Mouse (Mus musculus) yolk sac, embryonic 10.5 days (tissue): ENCODE data around the gene Stpg4.
A peak's percentile ranks its signal among the peaks of the same experiment; 100 is the strongest.

Experiments
- DNase-seq: peaks from one replicate; pipeline ENCODE4 v3.0.0-alpha.2; 2017; ENCODE audit warnings: low spot score

Stpg4 gene

DNA sequence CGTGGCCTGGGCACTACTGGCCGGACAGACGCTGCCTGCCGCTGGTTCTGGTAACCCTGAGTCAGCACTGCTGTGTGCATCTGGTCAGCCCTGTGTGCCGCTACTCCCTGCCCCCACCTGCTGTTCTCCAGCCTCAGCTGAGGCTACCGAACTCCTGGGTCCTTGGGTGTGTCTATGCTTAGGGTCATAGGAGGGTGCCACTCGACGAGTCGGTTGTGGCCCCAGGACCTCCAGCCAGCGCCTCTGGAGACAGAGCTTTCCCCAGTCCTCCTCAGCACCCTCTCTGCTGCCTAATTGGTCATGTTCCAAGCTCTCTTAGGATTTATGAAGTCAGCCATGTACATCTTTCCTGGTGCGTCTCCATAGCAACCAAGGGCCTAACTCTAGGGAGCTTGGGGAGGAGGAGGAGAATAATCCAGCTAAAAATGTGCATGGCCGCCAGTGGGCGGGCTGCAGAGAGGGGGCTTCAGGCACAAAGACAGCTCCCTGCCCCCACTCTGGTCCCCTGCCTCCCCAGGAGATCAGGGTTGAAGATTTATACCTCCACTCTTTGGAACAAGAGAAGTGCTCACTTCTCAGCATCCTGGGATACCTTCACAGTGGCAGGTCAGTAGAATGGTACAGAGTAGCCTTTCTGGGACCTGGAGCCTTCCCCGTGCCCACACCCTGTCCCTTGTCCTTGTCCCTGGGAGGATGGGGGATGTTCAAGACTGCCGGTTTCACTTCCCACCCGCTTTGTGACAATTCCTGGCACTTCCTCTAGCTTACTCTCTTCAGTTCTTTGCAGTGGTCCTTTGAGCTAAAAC is 49.0 kb downstream of the Stpg4 start:
- DNase-seq = no peak

DNA sequence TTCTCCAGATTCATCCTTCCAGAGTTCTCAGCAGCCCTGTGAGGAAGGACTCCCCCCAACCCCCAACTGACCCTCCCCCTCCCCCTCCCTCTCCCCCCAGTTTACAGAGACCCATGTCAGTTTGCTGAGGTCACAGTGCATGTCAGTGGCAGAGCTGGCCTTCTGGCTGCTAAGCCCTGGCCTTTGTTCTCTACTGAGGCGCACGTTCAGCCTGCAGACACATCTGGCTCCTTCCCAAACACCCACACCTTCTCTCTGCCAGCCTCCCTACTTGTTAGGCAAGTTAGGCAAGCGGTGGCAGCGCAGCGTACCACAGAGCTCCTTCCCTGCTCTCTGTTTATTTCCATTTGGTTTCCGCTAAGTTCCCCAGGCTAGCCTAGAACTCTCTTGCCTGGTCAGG is 50.0 kb downstream of the Stpg4 start:
- no peak for DNase-seq

DNA sequence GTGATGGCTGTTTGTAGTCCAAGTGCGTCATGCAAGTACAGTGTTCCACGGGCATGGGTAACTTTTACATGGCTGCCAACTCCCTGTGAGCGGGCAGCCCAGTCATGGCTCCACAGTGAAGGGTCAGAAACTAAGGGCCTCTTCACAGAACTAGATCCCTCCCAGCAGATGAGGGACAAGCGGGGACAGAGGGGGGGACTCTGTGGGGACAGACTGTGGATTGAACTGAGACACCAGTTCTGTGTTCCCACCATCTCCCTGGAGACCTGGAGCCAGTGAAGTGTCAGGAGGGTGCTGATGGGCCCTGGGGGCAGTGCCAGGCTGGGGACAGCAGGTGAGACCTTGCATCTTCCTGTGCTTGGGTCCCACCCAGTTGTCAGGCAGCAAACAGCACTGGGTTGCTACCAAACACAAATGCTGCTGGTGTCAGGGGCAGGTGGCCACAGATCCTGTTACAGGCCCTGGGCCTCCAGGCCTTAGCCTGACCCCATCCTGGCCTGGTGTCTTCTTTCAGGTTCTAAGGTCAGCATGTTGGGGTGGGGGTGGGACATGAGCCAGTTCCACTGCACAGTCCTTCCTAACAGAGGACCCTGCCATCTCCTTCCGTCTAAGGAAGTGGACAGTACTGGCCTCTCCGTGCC is 50.6 kb downstream of the Stpg4 start:
- no peak for DNase-seq

DNA sequence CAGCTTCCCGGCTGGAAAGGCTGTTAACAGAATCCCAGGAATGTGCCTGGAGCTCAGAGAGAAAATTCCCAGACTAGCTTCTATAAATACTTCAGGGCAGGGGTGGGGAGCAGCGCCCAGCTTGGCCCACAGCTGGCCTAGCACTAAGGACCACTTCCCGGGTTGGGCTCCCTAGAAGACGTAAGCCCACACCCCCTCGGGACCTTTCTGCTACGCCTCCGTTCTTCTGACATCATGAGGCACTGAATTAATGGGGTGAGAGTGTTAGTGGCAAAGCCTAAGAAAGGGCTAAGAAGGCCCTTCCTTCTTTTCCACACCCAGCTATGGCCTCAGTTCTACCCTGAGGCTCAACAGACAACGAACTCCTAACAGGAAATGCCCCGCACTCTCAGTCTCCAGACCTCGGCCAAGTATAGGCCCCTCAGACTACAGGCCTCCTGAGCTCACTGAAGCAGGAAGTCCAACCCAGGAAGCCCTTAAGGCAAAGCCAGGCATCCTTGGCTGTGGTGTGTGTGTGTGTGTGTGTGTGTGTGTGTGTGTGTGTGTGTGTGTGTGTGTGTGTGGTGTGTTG is 51.5 kb downstream of the Stpg4 start:
- DNase-seq = peak; percentile 64

DNA sequence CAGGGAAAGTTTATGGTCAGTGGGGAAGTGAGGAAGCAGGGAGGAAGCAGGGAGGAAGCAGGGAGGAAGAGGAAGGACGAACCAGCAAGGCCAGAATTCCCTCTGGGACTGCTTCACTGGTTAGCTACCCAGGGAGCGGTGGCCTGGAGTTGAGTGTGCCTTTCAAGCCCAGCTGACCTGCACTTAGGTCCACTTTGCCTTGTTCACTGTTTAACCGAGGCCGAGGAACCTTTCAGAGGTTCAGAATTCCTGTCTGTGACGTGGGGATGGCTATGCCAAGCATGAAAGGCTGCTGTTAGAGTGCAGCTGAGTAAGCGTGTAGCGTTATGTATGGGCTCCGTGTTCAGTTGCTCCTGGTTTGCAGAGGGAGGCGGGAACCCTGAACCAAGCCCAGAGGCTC is 54.2 kb downstream of the Stpg4 start:
- DNase-seq = no peak

DNA sequence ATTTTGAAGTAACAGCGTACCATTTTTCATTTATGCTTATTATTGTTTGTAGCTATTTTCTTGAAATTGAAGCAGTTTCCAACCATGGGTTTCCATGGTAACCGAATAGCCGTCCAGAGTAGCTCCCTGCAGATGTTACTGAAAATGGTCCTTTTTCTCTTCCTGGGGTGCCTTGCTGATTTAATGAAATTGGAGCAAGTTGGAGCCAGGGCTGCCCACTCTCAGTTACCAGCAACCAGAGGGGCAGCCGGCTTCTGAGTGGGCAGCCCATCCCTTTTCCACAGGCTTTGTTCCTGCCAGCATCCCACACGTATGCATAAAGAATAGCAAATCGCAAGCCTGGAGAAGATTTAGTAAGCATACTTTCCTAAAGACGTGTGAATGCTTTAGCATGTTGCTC is 55.4 kb downstream of the Stpg4 start:
- no peak for DNase-seq

DNA sequence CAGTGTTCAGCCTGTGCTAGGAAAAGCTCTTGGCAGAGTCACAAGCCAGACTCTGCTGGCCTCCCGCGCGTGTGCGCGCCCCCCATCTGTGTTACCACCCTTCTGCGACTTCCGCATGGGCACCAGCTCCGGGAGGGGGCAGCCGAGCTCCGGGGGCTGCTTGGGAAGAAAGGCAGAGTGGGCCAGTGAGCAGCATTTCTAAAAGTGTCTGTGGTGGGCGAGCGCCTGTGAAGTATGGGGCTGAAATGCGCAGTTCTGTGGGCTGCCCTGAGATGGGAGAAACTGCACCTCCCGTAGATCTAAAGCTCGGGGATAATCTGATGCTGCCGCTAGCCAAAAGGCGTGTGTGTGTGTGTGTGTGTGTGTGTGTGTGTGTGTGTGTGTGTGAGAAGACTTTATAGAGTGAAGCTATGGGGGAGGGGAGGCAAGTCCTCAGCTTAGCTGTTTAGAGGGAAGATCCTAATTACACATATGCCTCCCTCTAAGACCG is 58.2 kb downstream of the Stpg4 start:
- no peak for DNase-seq

DNA sequence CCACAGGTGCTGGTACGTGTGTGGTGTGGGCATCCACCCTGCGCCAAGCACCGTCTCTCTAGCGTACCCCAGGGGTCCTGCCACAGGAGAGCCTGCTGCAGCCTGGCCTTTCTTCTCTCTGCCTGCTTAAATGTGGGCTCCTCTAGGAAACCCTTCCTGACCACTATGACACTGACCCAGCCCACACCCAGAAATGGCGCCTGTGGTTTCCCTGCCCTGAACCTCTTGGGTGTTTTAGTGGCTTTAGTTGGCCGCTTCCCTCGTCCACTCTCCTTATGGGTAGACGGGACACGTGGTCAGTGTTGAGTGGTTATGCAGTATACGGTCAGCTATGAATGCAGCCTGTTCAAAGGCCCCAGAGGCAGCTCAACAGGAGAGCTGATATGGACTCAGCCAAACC is 59.1 kb downstream of the Stpg4 start:
- no peak for DNase-seq

DNA sequence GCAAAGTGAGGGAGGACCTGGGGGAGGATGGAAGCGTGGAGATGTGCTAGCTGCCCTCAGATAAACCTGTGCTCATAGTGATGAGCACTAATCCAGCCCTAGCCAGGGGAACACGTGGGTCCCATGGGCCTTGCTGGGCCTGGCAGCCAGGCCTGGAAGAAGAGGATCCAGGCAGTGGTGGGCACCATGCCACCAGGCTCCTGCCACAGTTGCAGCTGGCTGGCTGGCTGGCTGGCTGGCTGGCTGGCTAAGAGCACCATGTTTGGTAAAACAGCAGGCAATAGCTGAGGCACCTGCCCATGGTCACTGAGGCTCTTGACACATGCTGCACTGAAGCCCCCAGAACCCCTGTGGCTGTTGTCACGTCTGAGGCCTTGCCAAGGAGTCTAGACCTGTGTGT is 59.9 kb downstream of the Stpg4 start:
- no peak for DNase-seq

DNA sequence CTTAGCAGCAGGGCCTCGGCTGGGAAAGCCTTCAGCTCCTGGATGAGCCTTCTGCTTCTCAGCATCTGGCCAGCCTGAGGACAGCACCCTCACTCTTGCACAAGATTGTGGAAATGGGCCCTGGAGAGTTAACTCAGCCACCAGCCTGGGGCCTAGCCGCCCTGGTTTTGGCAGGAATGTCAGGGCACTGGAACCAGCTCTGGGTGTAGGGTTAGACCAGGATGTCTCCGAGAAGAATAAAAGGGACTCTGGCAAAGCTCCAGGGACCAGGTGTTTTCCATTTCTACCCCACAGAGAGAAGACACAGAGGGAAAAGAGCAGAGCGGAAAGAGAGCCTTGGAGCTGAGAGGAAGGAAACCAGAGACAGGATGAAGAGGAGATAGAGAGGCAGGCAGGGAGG is 60.3 kb downstream of the Stpg4 start:
- DNase-seq = no peak

DNA sequence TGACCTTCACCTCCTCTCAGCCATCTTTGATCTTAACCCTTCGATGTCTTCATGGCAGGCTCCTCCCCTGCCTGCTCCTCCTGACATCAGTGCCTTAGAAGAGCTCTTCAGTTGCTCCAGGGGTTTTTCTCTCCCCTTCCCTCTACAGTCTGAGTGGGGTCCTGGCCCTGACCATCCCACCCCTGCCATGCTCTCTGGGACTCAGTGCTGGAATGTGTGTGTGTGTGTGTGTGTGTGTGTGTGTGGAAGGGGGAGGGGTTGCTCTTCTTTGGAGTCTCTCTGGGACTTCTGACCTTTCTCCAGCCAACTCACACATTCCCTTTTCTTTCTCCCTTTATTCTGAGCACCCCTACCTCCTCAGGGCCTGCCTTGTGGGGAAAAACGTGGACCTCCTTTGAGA is 61.0 kb downstream of the Stpg4 start:
- DNase-seq = peak; percentile 34

DNA sequence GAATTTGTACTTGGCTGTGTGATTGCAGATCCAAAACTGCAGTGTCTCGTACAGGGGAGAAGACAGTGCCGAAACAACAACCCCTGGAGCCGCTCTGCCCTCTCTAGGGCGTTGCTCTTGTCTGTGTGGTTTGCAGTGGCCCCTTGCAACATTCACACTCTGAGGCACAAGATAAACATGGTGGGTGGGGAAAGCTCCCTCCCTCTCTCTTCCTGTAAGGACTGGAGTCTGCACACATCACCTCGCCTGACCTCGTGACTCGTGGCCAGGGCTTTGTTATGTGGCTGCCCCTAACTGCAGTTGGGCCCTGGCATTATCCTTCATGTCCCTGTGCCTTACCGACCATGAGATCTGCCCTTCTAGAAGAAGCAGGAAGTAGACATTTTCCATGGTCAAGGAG is 62.3 kb downstream of the Stpg4 start:
- peak; percentile 35 for DNase-seq

DNA sequence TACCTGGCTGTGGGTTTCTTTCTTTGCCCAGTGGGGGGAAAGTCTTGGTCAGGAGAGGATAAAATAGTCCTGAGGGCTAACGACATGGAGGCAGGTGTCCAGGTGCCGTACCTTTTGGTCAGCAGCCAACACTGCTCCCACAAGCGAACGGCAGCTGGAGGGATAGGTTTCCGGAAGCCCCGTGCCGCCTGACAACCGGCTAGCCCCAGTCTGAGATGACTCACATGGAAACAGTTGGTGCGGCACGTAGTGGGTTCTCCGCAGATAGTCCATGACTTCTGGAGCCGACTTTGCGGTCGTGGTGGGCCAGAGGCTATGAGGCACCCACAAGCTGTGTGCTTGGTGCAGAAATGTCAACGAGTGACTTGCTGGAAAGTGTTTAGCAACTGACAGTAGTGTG is 63.4 kb downstream of the Stpg4 start:
- DNase-seq = no peak

DNA sequence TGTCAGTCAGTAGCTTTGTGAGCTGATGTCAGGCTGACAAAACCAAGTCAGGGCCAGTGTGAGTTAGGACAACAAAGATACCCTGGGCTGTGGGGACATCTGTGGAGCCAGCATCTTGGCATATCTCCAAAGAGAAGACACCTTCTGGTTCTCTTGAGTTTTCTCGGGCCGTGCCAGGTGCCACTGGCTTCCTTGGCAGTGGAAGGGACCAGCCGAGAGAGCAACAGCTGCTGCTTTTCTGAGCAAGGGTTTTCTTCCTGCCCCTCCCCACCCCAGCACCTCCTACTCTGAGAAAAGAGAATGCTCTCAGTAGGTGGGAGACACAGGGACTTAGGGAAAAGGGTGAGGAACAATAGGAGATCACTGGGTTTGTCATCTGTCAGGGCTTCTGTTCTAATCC is 66.4 kb downstream of the Stpg4 start:
- DNase-seq = no peak

DNA sequence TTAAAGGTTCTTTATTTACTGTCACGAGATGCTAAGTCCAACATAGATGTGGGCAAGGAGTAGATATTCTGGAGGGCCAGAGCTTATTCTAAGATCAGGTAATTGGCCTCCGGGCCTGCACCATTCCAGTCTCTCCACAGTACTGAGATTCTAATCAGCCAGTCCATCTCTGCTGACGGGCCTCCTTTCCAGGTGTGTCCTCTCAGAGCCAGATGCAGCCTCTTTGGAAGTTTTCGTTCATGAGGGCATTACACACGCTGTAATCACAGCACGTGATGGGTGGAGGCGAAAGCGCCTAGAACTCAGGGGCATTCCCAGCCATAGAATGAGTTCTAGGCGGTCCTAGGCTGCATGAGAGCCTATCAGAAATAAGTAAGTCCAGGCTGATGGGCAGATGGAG is 70.0 kb downstream of the Stpg4 start:
- DNase-seq = no peak

DNA sequence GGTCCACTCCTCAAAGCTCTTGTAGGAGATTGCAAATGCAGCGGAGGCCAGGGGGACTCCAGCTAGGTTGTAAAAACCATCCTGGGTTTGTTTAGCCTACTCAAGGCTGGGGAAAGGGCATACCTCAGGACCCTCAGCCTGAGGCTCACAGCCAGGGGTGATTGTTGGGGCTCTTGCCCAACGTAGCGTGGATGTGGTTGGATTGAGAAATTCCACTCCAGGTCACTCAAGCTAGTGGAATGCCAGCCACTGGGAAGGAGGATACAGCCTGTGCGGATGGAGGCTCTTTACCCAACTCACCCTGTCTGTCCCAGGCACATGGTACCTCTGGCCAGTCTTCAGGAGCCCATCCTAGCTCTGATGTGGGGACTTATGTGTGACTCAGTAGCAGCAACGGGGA is 71.3 kb downstream of the Stpg4 start:
- DNase-seq = no peak

DNA sequence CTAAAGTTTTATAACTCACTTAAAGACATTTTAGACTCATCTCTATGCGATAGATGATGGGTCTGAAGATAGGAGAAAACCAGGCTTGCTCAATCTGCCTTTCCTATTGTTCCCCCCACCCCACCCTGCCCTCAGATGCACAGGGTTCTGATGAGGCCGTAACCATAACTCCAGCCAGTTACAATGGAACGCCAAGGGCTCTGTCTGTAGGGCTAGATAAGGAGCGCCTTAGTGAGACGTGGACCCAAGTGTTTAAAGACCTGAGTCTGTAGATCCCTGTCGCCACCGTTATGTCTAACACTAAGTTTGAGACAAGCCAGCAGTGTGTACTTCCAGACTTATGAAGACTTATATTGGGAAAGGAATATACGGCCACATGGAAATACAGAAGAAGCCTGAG is 72.1 kb downstream of the Stpg4 start:
- DNase-seq = no peak

DNA sequence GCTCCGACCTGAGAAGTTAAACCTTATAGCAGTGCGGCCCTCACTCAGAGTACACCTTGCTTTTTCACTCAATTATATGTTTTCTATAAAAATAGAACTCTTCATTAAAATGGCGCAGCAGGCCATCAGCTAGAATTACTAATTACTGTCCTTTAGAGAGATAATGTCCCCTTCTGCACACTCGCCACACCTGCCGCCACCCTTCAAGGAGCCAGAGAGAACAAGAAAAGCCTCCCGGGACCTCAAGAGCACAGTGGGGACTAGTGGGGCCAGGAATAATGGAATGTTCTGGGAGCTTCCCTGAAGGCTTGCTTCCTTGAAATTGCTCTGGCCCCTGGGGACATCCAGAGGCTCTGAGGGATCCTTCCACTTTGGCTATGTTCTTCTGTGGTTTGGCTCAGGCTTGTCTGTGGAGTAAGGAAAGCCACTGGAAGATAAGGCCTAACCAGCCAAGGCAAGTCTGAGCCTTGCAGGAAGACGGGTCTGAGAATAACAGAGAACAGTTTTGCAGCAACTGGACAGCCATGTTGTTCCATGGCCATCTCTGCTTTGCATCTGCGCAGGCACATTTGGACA is 73.7 kb downstream of the Stpg4 start:
- DNase-seq = no peak

DNA sequence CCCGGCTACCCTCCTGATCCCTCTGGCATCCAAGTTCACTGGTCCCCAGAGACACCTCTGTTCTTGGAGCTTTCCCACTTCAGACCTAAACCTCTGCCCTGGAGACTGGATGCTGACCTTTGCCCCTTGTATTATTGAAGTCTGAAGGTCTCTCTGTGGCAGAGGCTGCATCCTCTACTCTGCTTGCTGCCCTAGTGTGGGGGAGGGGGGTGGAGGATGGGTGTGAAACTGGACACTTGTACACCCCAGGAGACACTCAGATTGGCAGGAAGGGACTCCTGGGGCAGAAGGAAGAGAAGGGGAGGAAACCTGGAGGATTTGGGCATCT is 74.7 kb downstream of the Stpg4 start:
- DNase-seq = peak; percentile 82

DNA sequence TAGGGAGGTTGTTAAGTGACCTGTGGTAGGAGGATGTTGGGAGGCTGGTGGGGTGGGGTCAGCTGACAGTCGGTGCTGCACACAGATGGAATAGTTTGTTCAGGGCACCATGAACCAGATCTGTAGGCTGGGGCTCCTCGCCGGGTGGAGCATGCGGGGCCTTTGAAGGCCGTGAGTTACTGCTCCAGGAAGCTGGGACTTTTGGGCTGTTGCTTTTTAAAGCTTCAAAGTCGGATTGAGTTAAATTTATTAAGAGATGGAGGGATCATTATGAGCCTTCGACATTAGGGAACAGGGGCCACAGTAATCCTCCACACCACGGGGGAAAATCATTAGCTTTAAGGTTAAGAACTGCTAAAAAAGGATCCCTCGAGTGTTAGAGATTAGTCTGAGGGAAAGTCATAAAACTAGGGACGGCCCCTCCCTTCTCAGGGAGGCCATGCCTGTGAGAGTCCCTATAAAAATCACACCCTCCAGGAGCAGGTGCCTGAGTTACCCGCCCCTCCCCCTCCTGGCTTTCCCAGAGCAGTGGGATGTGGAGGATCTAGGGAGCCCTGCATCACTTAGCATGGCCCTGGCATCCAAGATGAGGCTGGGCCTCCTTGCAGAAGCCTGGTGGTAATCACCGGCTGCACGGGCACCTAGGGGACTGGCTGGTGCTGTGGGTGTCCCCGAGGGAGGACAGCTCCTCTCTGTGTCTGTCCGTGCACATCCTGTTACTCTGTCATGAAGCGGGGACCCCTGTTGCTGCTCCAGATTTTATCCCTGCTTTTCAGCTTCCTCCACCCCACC is 75.2 kb downstream of the Stpg4 start:
- peak; percentile 26 for DNase-seq

DNA sequence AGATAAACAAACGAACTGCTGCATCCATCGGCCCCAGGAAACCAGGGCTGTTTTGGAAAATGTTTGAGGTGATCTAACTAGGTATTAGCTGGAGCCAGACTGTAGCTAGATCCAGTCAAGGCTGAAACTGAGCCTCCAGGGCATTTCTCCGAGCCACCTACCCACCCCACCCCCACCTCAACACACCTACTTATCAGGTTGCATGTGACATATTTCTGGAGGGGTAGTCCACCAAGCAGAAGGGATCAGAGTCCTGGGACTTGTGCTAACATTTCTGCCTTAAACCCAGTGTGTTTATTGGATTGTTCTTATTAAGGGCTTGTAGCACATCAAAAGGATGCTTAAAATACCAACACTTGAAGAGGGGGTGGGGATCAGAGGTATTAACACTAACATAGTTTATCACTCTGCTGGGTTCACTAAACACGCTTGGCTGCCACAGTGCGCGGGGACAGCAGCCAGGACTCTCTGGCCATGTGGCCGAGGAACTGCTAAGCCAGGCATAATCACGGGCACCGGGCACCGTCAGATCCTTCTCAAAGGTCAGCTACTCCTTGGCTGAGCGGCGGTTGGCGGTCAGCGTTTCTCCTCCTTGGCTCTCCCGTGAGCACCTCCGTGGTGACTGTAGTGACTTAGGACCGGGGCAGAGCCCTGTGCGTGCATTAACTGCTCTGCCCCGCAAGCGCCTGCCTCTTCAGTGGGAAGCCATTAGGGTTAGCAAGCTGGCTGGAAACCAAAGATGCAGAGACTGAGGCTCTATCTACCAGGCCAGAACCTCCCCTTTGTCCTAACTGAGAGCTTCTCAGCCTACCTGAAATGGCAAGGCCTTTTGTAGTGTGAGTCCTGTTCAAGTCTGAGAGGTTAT is 76.1 kb downstream of the Stpg4 start:
- peak; percentile 56 for DNase-seq
